25 mouse cellular contexts compared by ENCODE assay signal in genomic region chr17:62592436-62593074, GRCm38 (mm10).
"Had no signal": no experiment of that assay in that cellular context is flagged by ENCODE, and none has a peak within 500 bp of the region (broad histone marks: within the 10 kb centered on the region; RNA-seq: fewer than 3 reads in every experiment).

No protein-coding gene starts in this region.

- H3K9ac ChIP-seq: heart, embryonic 13.5 days; heart, embryonic 15.5 days; hindbrain, embryonic 13.5 days; hindbrain, embryonic 15.5 days; kidney, embryonic 15.5 days; limb, embryonic 13.5 days; limb, embryonic 15.5 days had no signal

- H3K36me3 ChIP-seq: heart, embryonic 13.5 days; heart, embryonic 15.5 days; hindbrain, embryonic 13.5 days; hindbrain, embryonic 15.5 days; kidney, embryonic 15.5 days; limb, embryonic 13.5 days; limb, embryonic 15.5 days had no signal

- H3K9me3 ChIP-seq: heart, embryonic 15.5 days; hindbrain, embryonic 15.5 days; kidney, embryonic 15.5 days; limb, embryonic 15.5 days had no signal

- H3K27me3 ChIP-seq: heart, embryonic 13.5 days; heart, embryonic 15.5 days; hindbrain, embryonic 13.5 days; hindbrain, embryonic 15.5 days; kidney, embryonic 15.5 days; limb, embryonic 13.5 days; limb, embryonic 15.5 days had no signal

- H3K27ac ChIP-seq: gastrocnemius, adult 2 months; heart, adult 2 months; heart, embryonic 13.5 days; heart, embryonic 15.5 days; hindbrain, embryonic 13.5 days; hindbrain, embryonic 15.5 days; hindbrain, postnatal 0 days; kidney, embryonic 15.5 days; kidney, postnatal 0 days; limb, embryonic 13.5 days; limb, embryonic 15.5 days had no signal

- H3K4me3 ChIP-seq: gastrocnemius, adult 2 months; heart, adult 2 months; heart, embryonic 13.5 days; heart, embryonic 15.5 days; hindbrain, embryonic 13.5 days; hindbrain, embryonic 15.5 days; kidney, embryonic 15.5 days; limb, embryonic 13.5 days; limb, embryonic 15.5 days had no signal

- ATAC-seq: hindbrain, postnatal 0 days; intestine, embryonic 16.5 days had no signal

- H3K4me1 ChIP-seq: hindbrain, embryonic 15.5 days; kidney, embryonic 15.5 days; limb, embryonic 15.5 days had no signal

- H3K4me2 ChIP-seq: heart, embryonic 11.5 days; heart, embryonic 13.5 days; heart, embryonic 15.5 days; hindbrain, embryonic 13.5 days; hindbrain, embryonic 15.5 days; kidney, embryonic 15.5 days; limb, embryonic 13.5 days; limb, embryonic 15.5 days had no signal

- DNase-seq: gastrocnemius, adult 2 months; gastrocnemius, postnatal 10 days; gastrocnemius, postnatal 25 days; heart, adult 2 months; heart, postnatal 14 days; heart, postnatal 36 days; kidney, adult 11 months; kidney, adult 2 months; kidney, adult 9 months; kidney, postnatal 14 days; kidney, postnatal 36 days; layer of hippocampus, adult 9-11 months; layer of hippocampus, postnatal 36 days; left cerebral cortex, postnatal 4 days had no signal
